Mouse (Mus musculus) ES-Bruce4 (cell line): ENCODE data around the gene Il20ra. TPM values are rescaled to one million over a fixed set of nuclear protein-coding genes. Genes with fewer than 3 reads are reported as not detected.

Source experiments
- H3K27ac ChIP-seq: 2 replicates; pipeline ENCODE4 v1.5.1; 2012; ENCODE audit warnings: low read length, inconsistent platforms; ENCODE audit not compliant: insufficient read depth
- H3K27me3 ChIP-seq: 2 replicates; pipeline ENCODE4 v1.6.1; 2012; ENCODE audit warnings: mild to moderate bottlenecking, low read length, inconsistent platforms; ENCODE audit not compliant: control insufficient read depth, poor library complexity, insufficient read depth, severe bottlenecking
- H3K36me3 ChIP-seq: 2 replicates; pipeline ENCODE4 v1.6.1; 2012; ENCODE audit warnings: inconsistent platforms, mild to moderate bottlenecking, low read length, moderate library complexity; ENCODE audit not compliant: control insufficient read depth, poor library complexity, insufficient read depth, severe bottlenecking
- H3K4me1 ChIP-seq: one replicate; pipeline ENCODE4 v1.8.1; 2011; ENCODE audit warnings: low read length; ENCODE audit not compliant: control insufficient read depth, insufficient read depth
- H3K4me3 ChIP-seq: 2 replicates; pipeline ENCODE4 v1.5.1; 2011; ENCODE audit warnings: low read depth, mild to moderate bottlenecking, low read length
- H3K9ac ChIP-seq: 2 replicates; pipeline ENCODE4 v1.6.1; 2012; ENCODE audit warnings: low read depth, mild to moderate bottlenecking, inconsistent platforms; ENCODE audit not compliant: poor library complexity, severe bottlenecking
- H3K9me3 ChIP-seq: replicated peaks from 2 replicates; pipeline ENCODE4 v1.6.1; 2012; ENCODE audit warnings: mild to moderate bottlenecking, low read length, inconsistent platforms; ENCODE audit not compliant: control insufficient read depth, poor library complexity, insufficient read depth, severe bottlenecking
- CTCF ChIP-seq: IDR thresholded peaks from one replicate; pipeline ENCODE4 v1.8.1; 2011; ENCODE audit warnings: low read depth, low read length
- EP300 ChIP-seq: IDR thresholded peaks from 2 replicates; pipeline ENCODE4 v1.6.1; 2011; ENCODE audit warnings: low read depth, low read length; ENCODE audit not compliant: insufficient read depth
- POLR2A ChIP-seq: IDR thresholded peaks from one replicate; pipeline ENCODE4 v1.8.1; 2011; ENCODE audit warnings: low read length; ENCODE audit not compliant: insufficient read depth
- polyA plus RNA-seq: library from polyadenylated mRNA; stranded (reverse); fragments of >200 nt; gene quantifications from 2 replicates; pipeline ENCODE4 v1.2.4, GENCODE M21; 2011; ENCODE audit warnings: low read depth; ENCODE audit not compliant: missing spikeins, insufficient read depth, insufficient read length

The Il20ra gene
- polyA plus RNA-seq = not detected in 2 replicates

DNA sequence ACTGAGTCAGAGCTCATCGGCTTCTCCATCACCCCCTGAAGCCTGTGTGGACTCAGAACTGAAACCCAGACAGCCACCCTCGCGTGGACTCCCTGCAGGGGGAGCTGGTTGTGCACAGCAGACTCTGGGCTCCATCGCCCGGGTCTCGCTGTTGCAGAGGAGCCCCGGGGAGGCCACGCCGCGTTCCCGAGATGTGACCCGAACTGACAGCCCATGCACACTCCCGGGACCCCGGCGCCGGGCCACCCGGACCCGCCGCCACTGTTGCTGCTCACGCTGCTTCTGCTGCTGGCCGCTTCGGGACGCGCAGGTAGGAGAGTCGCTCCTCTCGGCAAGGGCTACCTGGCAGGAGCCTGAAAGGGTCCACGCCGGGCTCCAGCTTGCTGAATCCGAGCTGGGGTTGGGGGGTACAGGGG lies at the start of gene Il20ra:
Gene Il20ra, plus strand, starts transcription at position 150 of the 416 bp plus-strand sequence.
- Histone ChIP-seq H3K27ac (no peak within 1 kb of the TSS), H3K4me3 (peak within 1 kb of the TSS; percentile 38), H3K9me3 (no peaks in the 10 kb centered on the region), H3K9ac (peak within 1 kb of the TSS; percentile 36), H3K36me3 (no peaks in the 10 kb centered on the region), H3K27me3 (peaks cover 2% of the 10 kb centered on the region; the same call in 1 of the 2 replicates), H3K4me1 (no peaks in the 10 kb centered on the region)
- TF ChIP-seq EP300 = no peak
- TF ChIP-seq CTCF = peak; percentile 41

GRCm38 (mm10) chr10:19668973-19669372 lies 43.4 kb upstream of the Il20ra start:
- Histone ChIP-seq H3K9me3 (no peaks in the 10 kb centered on the region), H3K36me3 (no peaks in the 10 kb centered on the region), H3K9ac (no peak overlapping the region), H3K4me3 (no peak overlapping the region), H3K27me3 (no peaks in the 10 kb centered on the region), H3K4me1 (no peaks in the 10 kb centered on the region), H3K27ac (no peak overlapping the region)
- no peak for TF ChIP-seq EP300
- no peak for TF ChIP-seq CTCF
- TF ChIP-seq POLR2A = no peak

GRCm38 (mm10) chr10:19672015-19672414 lies 40.4 kb upstream of the Il20ra start:
- Histone ChIP-seq H3K27me3 (no peaks in the 10 kb centered on the region), H3K27ac (no peak overlapping the region), H3K9ac (no peak overlapping the region), H3K36me3 (no peaks in the 10 kb centered on the region), H3K9me3 (no peaks in the 10 kb centered on the region), H3K4me1 (no peaks in the 10 kb centered on the region), H3K4me3 (no peak overlapping the region)
- TF ChIP-seq EP300 (no peak), POLR2A (no peak), CTCF (no peak)

DNA sequence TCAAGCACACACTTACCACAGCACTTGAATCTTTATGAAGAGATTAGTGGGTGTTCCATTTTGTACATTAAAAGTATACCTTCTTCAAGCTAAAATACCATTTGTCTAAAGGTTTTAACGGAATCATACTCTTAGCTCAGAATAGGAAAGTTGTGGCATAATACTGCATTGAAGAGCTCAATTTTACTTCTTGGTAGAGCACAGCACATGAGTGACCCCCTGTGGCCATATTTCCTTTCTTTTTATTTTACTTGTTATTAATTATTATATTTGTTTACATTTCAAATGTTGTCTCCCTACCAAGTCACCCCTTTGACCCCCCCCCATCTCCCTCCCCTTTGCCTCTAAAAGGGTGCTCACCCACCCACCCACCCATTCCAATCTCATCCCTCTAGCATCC lies 39.2 kb upstream of the Il20ra start:
- TF ChIP-seq CTCF (no peak), EP300 (no peak), POLR2A (no peak)
- no peak overlapping the region for H3K27ac ChIP-seq
- no peaks in the 10 kb centered on the region for H3K36me3 ChIP-seq
- H3K9me3 ChIP-seq = no peaks in the 10 kb centered on the region
- no peaks in the 10 kb centered on the region for H3K4me1 ChIP-seq
- no peak overlapping the region for H3K4me3 ChIP-seq
- H3K27me3 ChIP-seq = no peaks in the 10 kb centered on the region
- H3K9ac ChIP-seq = no peak overlapping the region

DNA sequence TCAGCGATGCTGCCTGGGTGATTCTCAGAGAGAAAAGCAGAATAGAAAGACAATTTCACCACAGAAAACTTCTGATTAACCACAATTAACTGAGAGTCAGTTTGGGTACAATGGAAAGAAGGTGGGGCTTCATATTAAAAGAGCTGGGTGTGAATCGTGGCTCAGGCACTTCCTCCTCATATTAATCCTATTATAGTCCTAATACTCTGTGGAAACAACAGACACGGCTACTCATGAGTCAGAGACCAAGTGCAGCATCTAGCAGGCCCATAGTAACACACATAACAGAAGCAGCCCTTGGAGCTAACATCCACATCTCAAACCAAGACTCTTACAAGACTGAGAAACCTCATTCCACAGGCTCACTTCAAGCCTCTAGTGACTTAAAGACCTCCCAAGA lies 24.7 kb upstream of the Il20ra start:
- TF ChIP-seq CTCF (no peak), POLR2A (no peak), EP300 (no peak)
- Histone ChIP-seq H3K9ac (no peak overlapping the region), H3K4me3 (no peak overlapping the region), H3K4me1 (no peaks in the 10 kb centered on the region), H3K9me3 (no peaks in the 10 kb centered on the region), H3K27me3 (no peaks in the 10 kb centered on the region), H3K27ac (no peak overlapping the region), H3K36me3 (no peaks in the 10 kb centered on the region)

DNA sequence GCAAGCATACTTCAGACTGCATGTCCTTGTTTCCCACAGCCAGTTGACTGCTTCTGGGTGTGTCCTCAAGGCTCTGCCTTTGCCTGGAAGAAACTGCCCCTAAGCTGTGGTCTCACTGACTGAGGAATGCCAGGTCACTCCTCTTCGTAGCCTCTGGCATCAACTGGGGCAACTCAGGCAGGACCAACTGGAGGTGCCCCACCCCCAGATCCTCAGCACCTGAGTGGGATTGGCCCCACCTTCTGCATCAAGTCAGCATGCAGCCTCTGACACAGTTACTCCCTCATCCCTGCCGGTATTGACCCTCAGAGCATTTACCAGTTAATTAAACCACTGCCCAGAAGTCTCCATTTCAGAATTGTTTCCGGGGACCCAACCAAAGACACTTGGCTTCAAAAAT lies 21.1 kb upstream of the Il20ra start:
- Histone ChIP-seq H3K9me3 (no peaks in the 10 kb centered on the region), H3K9ac (no peak overlapping the region), H3K27me3 (no peaks in the 10 kb centered on the region), H3K36me3 (no peaks in the 10 kb centered on the region), H3K4me3 (no peak overlapping the region), H3K27ac (no peak overlapping the region), H3K4me1 (no peaks in the 10 kb centered on the region)
- no peak for TF ChIP-seq CTCF
- no peak for TF ChIP-seq EP300
- no peak for TF ChIP-seq POLR2A
